Mouse (Mus musculus) thymus, adult 18-20 months (tissue): ENCODE measurements at regions not wholly inside any gene's neighbourhood (a gene's known extent, or its start where the extent isn't known, plus 50 kb on each side); places are given as distances from the start of the nearest gene placed in this dataset.

Source experiments
- DNase-seq, 2 experiments: peaks; one replicate each; pipeline ENCODE4 v3.0.0; 2022; ENCODE audit warnings: mixed read lengths in 2 of 2

GRCm38 (mm10) chr16:50010074-50010473 is 209.7 kb downstream of the Cd47 start:
- DNase-seq = no peak

GRCm38 (mm10) chr16:50010532-50010971 is 210.2 kb downstream of the Cd47 start:
- no peak for DNase-seq

- DNase-seq = no peak
Observed at GRCm38 (mm10) chr16:50023885-50024284, 223.6 kb downstream of the Cd47 start.

GRCm38 (mm10) chr16:50026100-50026884 is 226.0 kb downstream of the Cd47 start:
- no peak for DNase-seq

GRCm38 (mm10) chr16:50027189-50027588 is 226.9 kb downstream of the Cd47 start:
- no peak for DNase-seq

- no peak for DNase-seq
Observed at GRCm38 (mm10) chr16:50029711-50030110, 229.4 kb downstream of the Cd47 start.

GRCm38 (mm10) chr16:50030355-50030754 is 230.0 kb downstream of the Cd47 start:
- DNase-seq = peak in 1 of 2 experiments; percentile 16

GRCm38 (mm10) chr16:50030905-50031369 is 230.6 kb downstream of the Cd47 start:
- no peak for DNase-seq

GRCm38 (mm10) chr16:50032798-50033197 is 232.5 kb downstream of the Cd47 start:
- no peak for DNase-seq

- no peak for DNase-seq
Observed at GRCm38 (mm10) chr16:50036296-50036734, 236.0 kb downstream of the Cd47 start.

GRCm38 (mm10) chr16:50044103-50044502 is 243.8 kb downstream of the Cd47 start:
- no peak for DNase-seq

GRCm38 (mm10) chr16:50045552-50046547 is 245.5 kb downstream of the Cd47 start:
- DNase-seq = peak; percentile 31 to 40

- DNase-seq = no peak
Observed at GRCm38 (mm10) chr16:50063540-50063939, 263.2 kb downstream of the Cd47 start.

GRCm38 (mm10) chr16:50065336-50066082 is 265.2 kb downstream of the Cd47 start:
- no peak for DNase-seq

- peak; percentile 18 to 38 for DNase-seq
Observed at GRCm38 (mm10) chr16:50069033-50069432, 268.7 kb downstream of the Cd47 start.

- no peak for DNase-seq
Observed at GRCm38 (mm10) chr16:50070728-50071127, 270.4 kb downstream of the Cd47 start.

- no peak for DNase-seq
Observed at GRCm38 (mm10) chr16:50072853-50073360, 272.6 kb downstream of the Cd47 start.

- DNase-seq = peak in 1 of 2 experiments; percentile 25
Observed at GRCm38 (mm10) chr16:50073979-50074378, 273.6 kb downstream of the Cd47 start.

- DNase-seq = no peak
Observed at GRCm38 (mm10) chr16:50075641-50076040, 275.3 kb downstream of the Cd47 start.

GRCm38 (mm10) chr16:50081511-50081910 is 281.2 kb downstream of the Cd47 start:
- no peak for DNase-seq

GRCm38 (mm10) chr16:50092318-50092717 is 292.0 kb downstream of the Cd47 start:
- no peak for DNase-seq

- DNase-seq = no peak
Observed at GRCm38 (mm10) chr16:50092780-50093179, 292.4 kb downstream of the Cd47 start.
